8 mouse cellular contexts compared by ENCODE assay signal in genomic region chr7:79246039-79246670, GRCm38 (mm10). TPM values are rescaled to one million over a fixed set of nuclear protein-coding genes. Genes with fewer than 3 reads are reported as not detected.
DNase-seq lines count a peak whose midpoint lies in the region; ATAC-seq and TF ChIP-seq lines count a peak whose summit lies in the region.

No protein-coding gene starts in this region.

- peak overlapping the region; percentile 40 for H3K4me2 ChIP-seq in intestine, embryonic 16.5 days (ENCODE audit: low read depth, low read length)
- peak overlapping the region; percentile 26; the same call in 1 of the 2 replicates for H3K4me2 ChIP-seq in midbrain, embryonic 11.5 days

- peak; percentile 76 to 85 for DNase-seq in left cerebral cortex, adult 18-20 months (ENCODE audit: low spot score in 2 of 2)
- no peak for DNase-seq in left cerebral cortex, adult 11 months (ENCODE audit: low spot score)
- DNase-seq in embryo, embryonic 11.5 days (ENCODE audit: low read depth, low spot score) = peak; percentile 54
- DNase-seq in limb, embryonic 10.5 days (ENCODE audit: low spot score) = peak; percentile 83
- peak; percentile 96 for DNase-seq in midbrain, embryonic 11.5 days (ENCODE audit: low spot score, missing footprints)

- H3K9me3 ChIP-seq in intestine, embryonic 16.5 days (ENCODE audit: control insufficient read depth, low read length) = no peaks in the 10 kb centered on the region
- no peaks in the 10 kb centered on the region for H3K9me3 ChIP-seq in limb, embryonic 10.5 days (replicated peaks)
- H3K9me3 ChIP-seq in midbrain, embryonic 11.5 days (ENCODE audit: control insufficient read depth, low read length) = no peaks in the 10 kb centered on the region

- TF ChIP-seq CTCF in small intestine, adult 2 months (IDR thresholded peaks at IDR 0.05; ENCODE audit: extremely low read depth, insufficient read length, insufficient replicate concordance, low read depth, low read length) = peak; percentile 93

- ATAC-seq in granulocyte monocyte progenitor cell, adult 5-6 weeks (replicated peaks; ENCODE audit: poor library complexity, severe bottlenecking) = peak; percentile 73
- peak; percentile 75 for ATAC-seq in intestine, embryonic 16.5 days
- ATAC-seq in midbrain, embryonic 11.5 days (ENCODE audit: low FRiP score) = peak; percentile 64

- TF ChIP-seq POLR2A in small intestine, adult 2 months (IDR thresholded peaks at IDR 0.05; ENCODE audit: low read depth, low read length) = no peak

- H3K9ac ChIP-seq in intestine, embryonic 16.5 days (ENCODE audit: low read depth, low read length) = peak overlapping the region; percentile 38; the same call in 1 of the 2 replicates
- H3K9ac ChIP-seq in midbrain, embryonic 11.5 days (ENCODE audit: low read length) = no peak overlapping the region

- H3K27ac ChIP-seq in intestine, embryonic 16.5 days (ENCODE audit: low read length) = no peak overlapping the region
- H3K27ac ChIP-seq in limb, embryonic 10.5 days = no peak overlapping the region
- H3K27ac ChIP-seq in midbrain, embryonic 11.5 days (ENCODE audit: low read depth, low read length) = no peak overlapping the region
- no peak overlapping the region for H3K27ac ChIP-seq in small intestine, adult 2 months (ENCODE audit: insufficient read depth, low read depth, low read length)

- H3K4me1 ChIP-seq in intestine, embryonic 16.5 days (ENCODE audit: control insufficient read depth, insufficient read depth, low read length) = 0 out of 2 replicates have a peak, but pooled peaks cover 4% of the 10 kb centered on the region
- peaks cover 9% of the 10 kb centered on the region for H3K4me1 ChIP-seq in limb, embryonic 10.5 days
- no peaks in the 10 kb centered on the region for H3K4me1 ChIP-seq in midbrain, embryonic 11.5 days (ENCODE audit: control insufficient read depth, insufficient read depth, low read length)
- peaks cover 13% of the 10 kb centered on the region; the same call in 1 of the 2 replicates for H3K4me1 ChIP-seq in small intestine, adult 2 months (ENCODE audit: control insufficient read depth, insufficient read depth, insufficient read length, low read length)

- H3K27me3 ChIP-seq in intestine, embryonic 16.5 days (replicated peaks; ENCODE audit: control insufficient read depth, insufficient read depth, low read length) = no peaks in the 10 kb centered on the region
- H3K27me3 ChIP-seq in limb, embryonic 10.5 days (ENCODE audit: low read depth, poor library complexity, severe bottlenecking) = no peaks in the 10 kb centered on the region
- no peaks in the 10 kb centered on the region for H3K27me3 ChIP-seq in midbrain, embryonic 11.5 days (ENCODE audit: control insufficient read depth, insufficient read depth, low read length)
- no peaks in the 10 kb centered on the region for H3K27me3 ChIP-seq in small intestine, adult 2 months (ENCODE audit: control insufficient read depth, insufficient read depth, low read length)

- WGBS in intestine, embryonic 16.5 days = 12% methylated on average over 18 of the region's 18 CpGs
- 16% methylated on average over 18 of the region's 18 CpGs for WGBS in limb, embryonic 10.5 days
- WGBS in midbrain, embryonic 11.5 days = 17% methylated on average over 18 of the region's 18 CpGs
- 13% methylated on average over 18 of the region's 18 CpGs for WGBS in small intestine, adult 2 months

- no peaks in the 10 kb centered on the region for H3K36me3 ChIP-seq in intestine, embryonic 16.5 days (ENCODE audit: control insufficient read depth, insufficient read depth, low read length)
- H3K36me3 ChIP-seq in limb, embryonic 10.5 days = no peaks in the 10 kb centered on the region
- H3K36me3 ChIP-seq in midbrain, embryonic 11.5 days (ENCODE audit: control insufficient read depth, insufficient read depth, low read length) = no peaks in the 10 kb centered on the region
- H3K36me3 ChIP-seq in small intestine, adult 2 months (ENCODE audit: control insufficient read depth, insufficient read depth, low read length) = no peaks in the 10 kb centered on the region

- peak overlapping the region; percentile 20; the same call in 1 of the 2 replicates for H3K4me3 ChIP-seq in intestine, embryonic 16.5 days (ENCODE audit: low read length)
- peak overlapping the region; percentile 37 for H3K4me3 ChIP-seq in limb, embryonic 10.5 days
- peak overlapping the region; percentile 6; the same call in 1 of the 2 replicates for H3K4me3 ChIP-seq in midbrain, embryonic 11.5 days (ENCODE audit: low read depth, low read length)
- no peak overlapping the region for H3K4me3 ChIP-seq in small intestine, adult 2 months (ENCODE audit: low read depth, low read length)

RNA-seq across cellular contexts. Expression of gene Abhd2, which starts 26.8 kb away (rescaled TPM):
- total RNA-seq in left cerebral cortex, adult 18-20 months (2021) = 10 to 100 TPM; 87.3 to 92.1 TPM
- 55.3 and 56.0 TPM in 2 replicates for total RNA-seq in granulocyte monocyte progenitor cell, adult 5-6 weeks (2014; fragmentation: Nextera tagmentation)
- total RNA-seq in granulocyte monocyte progenitor cell, adult 5-6 weeks (2017) = 33.3 and 33.4 TPM in 2 replicates
- 11.5 and 15.1 TPM in 2 replicates for polyA plus RNA-seq in intestine, embryonic 16.5 days (2015; fragmentation: Nextera tagmentation; extraction: Ambion mirVana)
- 6.3 and 7.0 TPM in 2 replicates for polyA plus RNA-seq in limb, embryonic 10.5 days (2016; fragmentation: Nextera tagmentation; extraction: Ambion mirVana)
- 11.6 and 11.7 TPM in 2 replicates for polyA plus RNA-seq in midbrain, embryonic 11.5 days (2014; fragmentation: Nextera tagmentation; extraction: Ambion mirVana)
- polyA plus RNA-seq in small intestine, adult 2 months (2012; rRNA removed) = 40.6 and 103 TPM in 2 replicates
